Mouse (Mus musculus) kidney, postnatal 0 days (tissue): ENCODE data around the gene Sf3b3. TPM values are rescaled to one million over a fixed set of nuclear protein-coding genes. Genes with fewer than 3 reads are reported as not detected.
"Not testable (repeated sequence)": the region's sequence is repeated elsewhere in the genome, so short reads cannot be mapped to it uniquely, and the experiment has no call there.

ENCODE experiments used
- ATAC-seq: fragments of 200-750 bp; cut with Nextera tagmentation; replicated peaks from 2 replicates; pipeline ENCODE4 v1.8.0; 2017; ENCODE audit warnings: low read depth, moderate number of reproducible peaks, moderate TSS enrichment, moderate library complexity; ENCODE audit not compliant: low FRiP score
- DNase-seq: peaks from one replicate; pipeline ENCODE4 v3.0.0-alpha.2; 2016; ENCODE audit warnings: low spot score
- H3K27ac ChIP-seq: fragments of 300-500 bp; sonication (generic); 2 replicates; pipeline ENCODE4 v1.5.1; 2014; ENCODE audit warnings: mild to moderate bottlenecking
- H3K27me3 ChIP-seq: fragments of 300-500 bp; sonication (generic); 2 replicates; pipeline ENCODE4 v1.6.1; 2014; ENCODE audit warnings: low read length, mixed read lengths; ENCODE audit not compliant: insufficient read depth
- H3K36me3 ChIP-seq: fragments of 300-500 bp; sonication (generic); 2 replicates; pipeline ENCODE4 v1.6.1; 2014; ENCODE audit warnings: low read length, mixed read lengths; ENCODE audit not compliant: insufficient read depth
- H3K4me1 ChIP-seq: fragments of 300-500 bp; sonication (generic); replicated peaks from 2 replicates; pipeline ENCODE4 v1.6.1; 2014; ENCODE audit warnings: antibody characterized with exemption, low read length, mixed read lengths; ENCODE audit not compliant: insufficient read depth
- H3K4me2 ChIP-seq: fragments of 300-500 bp; sonication (generic); 2 replicates; pipeline ENCODE4 v1.6.1; 2014; ENCODE audit warnings: mild to moderate bottlenecking, low read length, moderate library complexity, mixed read lengths
- H3K4me3 ChIP-seq: fragments of 300-500 bp; sonication (generic); replicated peaks from 2 replicates; pipeline ENCODE4 v1.5.1; 2014; ENCODE audit warnings: low read depth, low read length
- H3K9ac ChIP-seq: fragments of 300-500 bp; sonication (generic); 2 replicates; pipeline ENCODE4 v1.6.1; 2014; ENCODE audit warnings: low read depth, low read length
- H3K9me3 ChIP-seq: fragments of 300-500 bp; sonication (generic); replicated peaks from 2 replicates; pipeline ENCODE4 v1.6.1; 2016; ENCODE audit warnings: low read length, inconsistent platforms, mixed read lengths
- CTCF ChIP-seq: IDR thresholded peaks from 2 replicates; pipeline ENCODE4 v1.5.1; 2016; ENCODE audit warnings: antibody characterized with exemption, low read depth, mild to moderate bottlenecking, moderate library complexity
- WGBS: fragments of 180-500 bp; shearing (Covaris S2); extraction: QIAGEN DNeasy Blood & Tissue Kit; methylation state at CpG from one replicate; pipeline ENCODE4 v1.1.7; 2014; 5-methylcytosine and 5-hydroxymethylcytosine counted together
- polyA plus RNA-seq: library from polyadenylated mRNA; unstranded; fragments of >200 nt; fragmentation: Nextera tagmentation; extraction: Ambion mirVana; gene quantifications from 2 replicates; pipeline ENCODE4 v1.2.1, GENCODE M21; 2015

Gene Sf3b3
- polyA plus RNA-seq, 1 experiment from 2014 or later = 80.1 TPM

GRCm38 (mm10) chr8:110877862-110878261, 31.3 kb upstream of the Sf3b3 start:
- DNase-seq = no peak
- Histone ChIP-seq H3K36me3 (peaks cover 66% of the 10 kb centered on the region), H3K4me1 (no peaks in the 10 kb centered on the region), H3K27me3 (no peaks in the 10 kb centered on the region), H3K9me3 (no peaks in the 10 kb centered on the region), H3K4me2 (no peak overlapping the region), H3K4me3 (no peak overlapping the region), H3K27ac (no peak overlapping the region), H3K9ac (no peak overlapping the region)
- no peak for TF ChIP-seq CTCF
- ATAC-seq = no peak
- WGBS = 91% methylated on average over 4 of the region's 4 CpGs

- no peak for DNase-seq
- Histone ChIP-seq H3K36me3 (peaks cover 47% of the 10 kb centered on the region), H3K4me2 (no peak overlapping the region), H3K9ac (no peak overlapping the region), H3K4me3 (no peak overlapping the region), H3K9me3 (no peaks in the 10 kb centered on the region), H3K4me1 (no peaks in the 10 kb centered on the region), H3K27me3 (no peaks in the 10 kb centered on the region), H3K27ac (no peak overlapping the region)
- no peak for ATAC-seq
- TF ChIP-seq CTCF = no peak
- 98% methylated on average over 2 of the region's 2 CpGs for WGBS
Measured at GRCm38 (mm10) chr8:110870501-110870900, 23.9 kb upstream of the Sf3b3 start.

- H3K4me1 ChIP-seq, H3K4me2 ChIP-seq, H3K27me3 ChIP-seq, H3K27ac ChIP-seq, H3K9ac ChIP-seq, DNase-seq, H3K4me3 ChIP-seq, H3K9me3 ChIP-seq, ATAC-seq: not testable (repeated sequence)
- H3K36me3 ChIP-seq = peaks cover 74% of the 10 kb centered on the region
- WGBS = 98% methylated on average over 7 of the region's 7 CpGs
Measured at GRCm38 (mm10) chr8:110861347-110862025, 14.9 kb upstream of the Sf3b3 start.

- ATAC-seq (no peak), DNase-seq (peak; percentile 31)
- H3K4me2 ChIP-seq = no peak overlapping the region
- H3K9ac ChIP-seq = no peak overlapping the region
- whole genome bisulfite sequencing = 78% methylated on average over 7 of the region's 7 CpGs
- H3K9me3 ChIP-seq = no peaks in the 10 kb centered on the region
- no peak overlapping the region for H3K27ac ChIP-seq
- H3K4me3 ChIP-seq = no peak overlapping the region
- H3K4me1 ChIP-seq = no peaks in the 10 kb centered on the region
- peak; percentile 63 for TF ChIP-seq CTCF
- peaks cover 73% of the 10 kb centered on the region for H3K36me3 ChIP-seq
- H3K27me3 ChIP-seq = no peaks in the 10 kb centered on the region
Measured at GRCm38 (mm10) chr8:110859651-110860501, 13.3 kb upstream of the Sf3b3 start.

- peak; percentile 54 for TF ChIP-seq CTCF
- peak; percentile 24 for DNase-seq
Measured at GRCm38 (mm10) chr8:110856760-110857461, 10.3 kb upstream of the Sf3b3 start.

GRCm38 (mm10) chr8:110856073-110856472, 9.5 kb upstream of the Sf3b3 start:
- 86% methylated on average over 4 of the region's 4 CpGs for WGBS
- not testable (repeated sequence) for H3K27me3 ChIP-seq, DNase-seq, H3K4me1 ChIP-seq, H3K9ac ChIP-seq, H3K9me3 ChIP-seq, H3K4me3 ChIP-seq, ATAC-seq, H3K27ac ChIP-seq, H3K4me2 ChIP-seq
- peaks cover 71% of the 10 kb centered on the region for H3K36me3 ChIP-seq

More at GRCm38 (mm10) chr8:110856760-110857461, 10.3 kb upstream of the Sf3b3 start:
- Histone ChIP-seq H3K36me3 (peaks cover 67% of the 10 kb centered on the region), H3K4me3 (no peak overlapping the region), H3K4me1 (no peaks in the 10 kb centered on the region), H3K27me3 (no peaks in the 10 kb centered on the region), H3K9ac (no peak overlapping the region), H3K9me3 (no peaks in the 10 kb centered on the region), H3K4me2 (no peak overlapping the region), H3K27ac (no peak overlapping the region)
- 89% methylated on average over 4 of the region's 5 CpGs for WGBS
- ATAC-seq = no peak
